Mouse (Mus musculus) spleen, postnatal 36 days (tissue): Measurements from ENCODE around the gene Rtl6.
A peak's percentile ranks its signal among the peaks of the same experiment; 100 is the strongest.

ENCODE experiments used
- DNase-seq, 2 experiments: peaks; one replicate each; pipeline ENCODE4 v3.0.0; 2022; ENCODE audit warnings: low spot score in 2 of 2, mixed read lengths in 1 of 2

Rtl6 gene

GRCm38 (mm10) chr15:84537117-84537516 lies 20.5 kb downstream of the Rtl6 start:
- DNase-seq: peak; percentile 72 to 74

DNA sequence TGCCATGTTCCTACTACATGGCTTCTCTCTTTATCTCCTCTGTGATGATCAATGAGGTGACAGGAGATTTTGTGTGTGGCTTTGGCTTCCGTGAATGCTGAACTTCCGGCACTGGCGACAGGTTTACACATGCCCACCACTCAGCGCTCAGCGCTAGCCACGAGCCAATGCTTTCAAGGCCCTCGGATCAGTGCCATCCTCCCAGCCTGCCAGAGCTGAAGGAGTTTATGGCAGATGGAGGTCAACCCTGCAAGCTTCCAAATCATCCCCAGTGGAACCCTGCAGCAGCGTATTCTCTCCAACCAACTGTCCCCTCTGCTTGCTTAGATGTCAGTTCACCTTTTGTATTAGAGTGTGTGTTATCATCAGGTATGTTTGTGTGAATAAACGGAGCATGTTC lies 21.0 kb downstream of the Rtl6 start:
- no peak for DNase-seq

- peak in 1 of 2 experiments; percentile 29 for DNase-seq
These were observed 21.7 kb downstream of the Rtl6 start for GRCm38 (mm10) chr15:84535953-84536352.

DNA sequence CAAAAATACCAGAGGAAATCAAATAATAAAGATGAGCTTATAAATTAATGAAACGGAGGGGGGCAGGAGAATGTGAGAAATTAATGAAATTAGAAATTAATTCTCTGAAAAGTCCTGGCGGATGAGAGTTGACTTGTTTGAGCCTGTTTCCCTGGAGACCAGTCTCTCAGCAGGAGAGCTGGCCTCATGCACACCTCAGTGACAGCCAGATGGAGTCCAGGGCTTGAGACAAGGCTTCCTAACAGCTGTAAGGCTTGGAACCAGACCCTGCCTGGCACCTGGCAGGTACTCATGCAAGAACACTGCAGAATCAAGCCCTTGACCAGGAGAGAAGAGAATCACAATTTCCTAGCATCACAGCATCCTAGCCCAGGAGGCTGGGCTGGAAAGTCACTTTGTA lies 25.4 kb downstream of the Rtl6 start:
- no peak for DNase-seq

DNA sequence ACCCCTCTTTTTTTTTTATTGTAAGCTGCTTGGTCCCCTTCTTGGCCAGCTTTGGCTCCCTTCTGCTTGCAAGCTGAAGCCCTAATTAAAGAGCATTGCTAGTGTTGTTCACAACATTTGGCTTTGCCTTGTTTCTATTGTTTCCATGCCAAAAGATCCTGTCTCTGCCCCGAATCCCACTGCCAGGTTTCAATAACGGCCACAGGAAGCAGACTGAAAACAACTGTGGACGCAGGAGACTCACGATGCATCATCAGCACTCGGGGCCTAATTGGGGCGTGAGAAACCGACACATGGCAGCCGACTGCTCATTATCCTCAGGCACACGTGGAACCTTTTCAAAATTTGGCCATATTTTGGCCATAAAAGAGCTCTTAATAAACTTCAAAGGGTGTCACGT lies 26.1 kb downstream of the Rtl6 start:
- no peak for DNase-seq

GRCm38 (mm10) chr15:84526921-84527320 lies 30.7 kb downstream of the Rtl6 start:
- no peak for DNase-seq

DNA sequence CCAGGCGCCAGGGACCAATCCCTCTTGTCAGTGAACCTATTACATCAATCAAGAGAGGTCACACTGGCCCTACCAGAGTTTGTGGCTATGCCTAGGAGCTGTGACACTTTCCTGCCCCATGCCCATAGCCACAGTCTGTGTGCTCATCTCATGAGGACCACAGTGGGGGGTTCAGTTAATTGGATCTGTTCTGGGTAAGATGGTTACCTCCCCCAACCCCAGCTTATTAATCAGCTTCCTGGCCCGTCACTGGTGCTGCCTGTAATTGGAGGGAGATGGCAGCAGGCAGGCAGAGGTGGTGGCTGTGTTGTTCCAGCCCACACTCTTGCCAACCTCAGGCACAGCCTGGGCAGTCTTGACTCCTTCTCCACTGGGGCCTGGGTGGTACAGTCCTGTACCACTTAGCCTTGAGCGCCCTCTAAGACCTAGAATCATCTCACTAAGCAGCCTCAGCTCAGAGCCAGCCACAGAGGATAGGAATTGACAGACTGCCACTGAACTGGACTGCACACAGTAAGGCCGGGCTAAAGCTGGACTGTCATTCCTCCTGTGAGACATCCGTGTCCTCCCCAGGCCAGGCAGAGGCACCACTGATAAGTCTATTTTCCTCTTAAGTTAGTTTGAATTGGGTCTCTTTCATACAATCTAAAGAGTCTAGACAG lies 32.3 kb downstream of the Rtl6 start:
- DNase-seq: no peak

DNA sequence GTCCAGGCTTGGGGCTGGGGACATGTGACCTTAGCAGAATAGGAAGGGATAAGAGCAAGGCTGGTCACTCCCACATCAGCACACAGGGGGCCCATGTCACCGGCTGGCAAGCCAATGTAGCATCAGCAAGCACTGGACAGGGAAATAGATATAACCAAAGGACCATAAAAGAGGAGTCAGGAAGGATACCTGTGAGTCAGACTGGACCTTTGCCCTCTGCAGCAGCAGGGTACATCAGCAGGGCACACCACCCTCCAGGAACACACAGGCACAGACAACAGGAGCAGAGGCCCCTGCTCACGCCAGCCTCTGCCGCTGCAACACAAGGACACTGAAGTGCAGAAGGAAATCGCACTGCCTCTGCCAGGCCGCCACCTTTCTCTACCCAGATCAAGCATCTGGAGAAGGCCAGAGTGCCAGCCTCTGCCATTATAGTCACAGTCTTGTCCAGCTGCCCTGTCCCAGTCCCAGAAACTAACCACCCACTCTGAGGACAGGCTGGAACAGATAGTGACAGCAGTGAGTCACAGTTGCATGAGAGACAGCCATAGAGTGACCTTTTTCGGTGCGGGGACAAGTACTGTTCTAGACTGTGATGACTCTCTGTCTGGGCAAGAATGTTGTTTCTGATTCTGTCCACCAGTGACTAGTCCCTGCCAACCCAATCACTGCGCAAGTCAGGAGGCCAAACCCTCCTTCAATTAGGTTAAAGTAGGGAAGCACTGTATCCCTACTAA lies 34.5 kb downstream of the Rtl6 start:
- DNase-seq: no peak

DNA sequence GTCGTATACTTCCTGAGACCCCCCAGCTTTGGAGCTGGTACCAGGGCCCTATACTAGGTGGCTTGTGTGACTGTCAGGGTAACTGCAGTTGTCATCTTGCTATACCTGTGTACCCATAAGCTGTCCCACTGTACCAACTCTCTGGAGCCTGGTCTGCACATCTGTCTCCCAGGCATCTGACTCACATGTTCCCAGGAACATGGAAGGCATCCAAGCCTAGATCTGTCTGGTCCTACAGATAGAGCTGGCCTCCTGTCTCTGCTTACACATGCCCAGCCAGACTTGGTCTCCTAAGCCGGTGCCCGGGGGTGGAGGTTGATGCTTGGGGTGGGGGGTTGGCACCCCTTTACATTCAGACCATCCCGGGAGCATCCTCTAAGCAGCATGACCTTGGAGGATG lies 36.1 kb downstream of the Rtl6 start:
- DNase-seq: no peak

- no peak for DNase-seq
These were observed 39.1 kb downstream of the Rtl6 start for GRCm38 (mm10) chr15:84518540-84518939.

DNA sequence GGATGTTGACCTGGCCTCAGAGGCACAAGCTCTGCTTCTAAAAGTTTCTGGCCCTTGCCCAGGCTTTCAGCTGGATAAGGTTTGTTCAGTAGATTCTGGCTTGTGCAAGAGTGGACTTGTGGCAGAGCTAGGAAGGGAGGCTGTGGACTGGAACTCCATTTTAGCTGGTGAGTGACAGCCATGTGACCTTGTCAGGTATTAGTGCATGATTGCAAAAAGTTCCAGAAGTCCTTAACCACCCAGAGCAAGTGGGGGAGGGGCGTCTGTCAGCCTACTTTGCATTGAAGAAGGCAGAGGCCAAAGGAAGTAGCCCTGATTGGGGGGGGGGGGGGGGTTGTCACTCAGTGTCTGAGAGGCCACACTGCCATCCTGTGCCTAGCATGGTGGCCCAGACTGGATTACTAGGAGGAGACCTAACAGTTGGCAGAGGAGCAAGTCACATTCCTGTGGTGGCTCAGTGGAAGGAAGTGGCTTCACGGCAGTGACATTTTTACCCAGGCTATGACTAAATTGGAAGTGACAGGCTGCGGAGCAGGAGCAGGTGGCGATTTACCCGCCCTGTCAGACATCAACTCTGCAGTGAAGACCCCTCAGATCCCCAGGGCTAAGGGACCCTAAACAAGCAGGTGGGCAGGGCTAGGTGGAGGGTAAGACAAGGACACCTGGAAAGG lies 44.9 kb downstream of the Rtl6 start:
- peak; percentile 68 to 70 for DNase-seq

DNA sequence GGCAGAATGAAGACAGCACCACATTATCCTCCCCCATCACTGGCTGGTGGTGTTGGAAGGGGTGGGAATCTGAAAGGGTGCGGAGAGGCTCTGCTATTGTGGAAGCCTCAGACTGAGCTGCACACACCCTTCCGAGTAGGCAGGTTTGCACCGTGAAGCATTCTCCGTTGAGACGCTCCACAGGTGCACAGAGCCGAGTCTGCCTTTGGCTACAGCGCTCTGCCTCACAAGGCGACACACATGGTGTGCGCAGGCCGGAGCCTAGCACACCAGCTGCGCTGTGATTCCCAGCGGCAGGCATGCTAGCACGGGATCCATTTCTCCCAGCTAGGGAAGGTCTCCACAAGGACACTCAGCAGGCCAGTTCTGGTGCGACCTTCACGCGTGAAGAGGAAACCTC lies 47.6 kb downstream of the Rtl6 start:
- no peak for DNase-seq

DNA sequence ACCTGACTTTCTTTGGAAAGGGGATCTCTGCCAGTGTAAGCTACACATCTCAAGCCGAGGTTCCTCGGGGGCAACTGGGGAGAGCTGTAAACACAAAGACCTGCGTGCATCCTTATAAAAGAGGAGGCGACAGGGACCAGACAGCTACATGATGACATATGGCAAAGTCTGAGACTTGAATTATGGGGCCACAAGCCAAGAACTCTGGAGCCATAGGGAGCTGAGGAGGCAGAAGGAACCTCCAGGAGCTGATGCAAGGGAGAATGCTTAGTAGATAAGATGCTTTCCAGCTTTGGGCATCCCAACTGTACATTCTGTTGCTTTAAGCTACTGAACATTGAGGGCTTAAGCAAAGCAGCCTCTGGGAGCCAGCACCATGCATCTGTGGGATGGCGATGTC lies 48.5 kb downstream of the Rtl6 start:
- no peak for DNase-seq

GRCm38 (mm10) chr15:84506026-84506425 lies 51.6 kb downstream of the Rtl6 start:
- no peak for DNase-seq

DNA sequence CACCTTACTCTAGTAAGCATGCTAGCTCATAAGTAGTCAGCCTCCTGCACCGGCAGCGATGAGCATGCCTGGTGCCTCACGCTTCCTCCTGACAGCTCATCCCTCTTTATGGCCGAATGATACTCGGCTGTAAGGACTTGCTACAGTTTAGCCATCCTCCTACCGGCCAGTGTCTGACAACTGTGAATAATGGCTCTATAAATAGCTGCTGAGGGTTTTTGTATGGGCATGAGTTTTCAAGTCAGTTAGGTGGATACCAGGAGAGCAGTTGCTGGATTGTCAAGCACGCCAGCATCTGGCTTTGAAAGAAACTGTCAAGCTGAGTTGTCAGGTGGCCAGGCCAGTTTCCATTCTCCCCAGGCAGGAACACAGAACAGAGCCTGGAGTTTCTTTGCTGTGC lies 52.7 kb downstream of the Rtl6 start:
- DNase-seq: no peak
